Mouse (Mus musculus): ENCODE measurements around the gene Trib2.

DNA sequence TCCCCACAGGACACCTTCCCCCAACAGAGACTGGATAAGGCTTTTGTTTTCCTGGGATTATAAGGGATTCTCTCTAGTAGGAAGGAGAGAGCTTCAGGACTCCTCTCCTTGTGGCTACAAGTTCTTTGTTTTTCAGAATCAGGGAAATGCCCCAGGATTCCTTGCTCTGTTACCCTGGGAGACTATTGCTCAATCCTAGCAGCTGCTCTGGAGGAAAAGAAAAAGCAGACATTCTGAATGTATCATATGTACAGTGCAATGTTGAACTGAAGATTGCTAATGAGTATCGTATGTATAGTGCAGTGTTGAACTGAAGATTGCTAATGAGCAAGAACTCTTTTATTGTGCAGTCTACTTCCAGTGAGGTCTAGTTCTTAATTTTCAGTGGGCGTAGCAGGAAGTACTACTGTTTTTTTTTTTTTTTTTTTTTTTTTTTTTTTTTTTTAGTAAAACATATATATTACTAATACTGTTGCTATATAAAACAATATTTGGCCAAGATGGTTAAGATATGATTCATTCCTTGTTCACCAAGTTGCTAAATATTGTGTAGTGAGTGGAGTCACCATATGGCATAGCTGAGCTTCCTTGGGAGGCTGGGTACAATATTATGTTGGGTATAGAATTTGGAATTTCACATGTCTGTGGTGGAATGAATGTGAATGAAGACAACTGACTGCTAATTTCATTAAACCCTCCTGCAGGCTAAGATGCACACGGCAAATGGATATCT lies 15.4 kb upstream of the Trib2 start:
- TF ChIP-seq CTCF (IDR thresholded peaks at IDR 0.05; ENCODE audit: extremely low read depth, insufficient read depth, insufficient read length, insufficient replicate concordance) (no peak), POLR2A (IDR thresholded peaks at IDR 0.05; ENCODE audit: low read depth, low read length) (no peak)

Data from spleen, adult 2 months (tissue).